Mouse (Mus musculus) neural tube, embryonic 15.5 days (tissue): Measurements from ENCODE around the gene Rdh16. TPM values are rescaled to one million over a fixed set of nuclear protein-coding genes. Genes with fewer than 3 reads are reported as not detected.
"Not testable (repeated sequence)": the region's sequence is repeated elsewhere in the genome, so short reads cannot be mapped to it uniquely, and the experiment has no call there.

ENCODE experiments used
- ATAC-seq: fragments of 200-750 bp; cut with Nextera tagmentation; 2 replicates; pipeline ENCODE4 v1.8.0; 2017; ENCODE audit warnings: mild to moderate bottlenecking, moderate TSS enrichment, moderate library complexity; ENCODE audit not compliant: low FRiP score
- H3K27ac ChIP-seq: fragments of 300-500 bp; sonication (generic); replicated peaks from 2 replicates; pipeline ENCODE4 v1.5.1; 2015; ENCODE audit warnings: mild to moderate bottlenecking, inconsistent platforms
- H3K27me3 ChIP-seq: fragments of 300-500 bp; sonication (generic); replicated peaks from 2 replicates; pipeline ENCODE4 v1.6.1; 2015; ENCODE audit warnings: inconsistent platforms
- H3K36me3 ChIP-seq: fragments of 300-500 bp; sonication (generic); 2 replicates; pipeline ENCODE4 v1.6.1; 2015; ENCODE audit warnings: inconsistent platforms
- H3K4me1 ChIP-seq: fragments of 300-500 bp; sonication (generic); 2 replicates; pipeline ENCODE4 v1.6.1; 2015; ENCODE audit warnings: inconsistent platforms
- H3K4me2 ChIP-seq: fragments of 300-500 bp; sonication (generic); 2 replicates; pipeline ENCODE4 v1.6.1; 2015; ENCODE audit warnings: inconsistent platforms, mild to moderate bottlenecking, moderate library complexity
- H3K4me3 ChIP-seq: fragments of 300-500 bp; sonication (generic); replicated peaks from 2 replicates; pipeline ENCODE4 v1.5.1; 2015; ENCODE audit warnings: mild to moderate bottlenecking, inconsistent platforms
- H3K9ac ChIP-seq: fragments of 300-500 bp; sonication (generic); replicated peaks from 2 replicates; pipeline ENCODE4 v1.6.1; 2015; ENCODE audit warnings: mild to moderate bottlenecking, inconsistent platforms
- H3K9me3 ChIP-seq: fragments of 300-500 bp; sonication (generic); replicated peaks from 2 replicates; pipeline ENCODE4 v1.6.1; 2016; ENCODE audit warnings: inconsistent platforms
- WGBS: fragments of 180-500 bp; shearing (Covaris S2); methylation state at CpG from one replicate; pipeline ENCODE4 v1.1.7; 2015; ENCODE audit warnings: mixed read lengths; 5-methylcytosine and 5-hydroxymethylcytosine counted together
- polyA plus RNA-seq: library from polyadenylated mRNA; unstranded; fragments of >200 nt; fragmentation: Nextera tagmentation; extraction: Ambion mirVana; gene quantifications from 2 replicates; pipeline ENCODE4 v1.2.1, GENCODE M21; 2015

Gene Rdh16
- polyA plus RNA-seq, 1 experiment from 2014 or later = 0.09 TPM

GRCm38 (mm10) chr10:127881041-127881440 is 80.1 kb downstream of the Rdh16 start:
- no peaks in the 10 kb centered on the region for H3K9me3 ChIP-seq
- no peak for ATAC-seq
- H3K27ac ChIP-seq = no peak overlapping the region
- no peaks in the 10 kb centered on the region for H3K4me1 ChIP-seq
- no peak overlapping the region for H3K9ac ChIP-seq
- no peaks in the 10 kb centered on the region for H3K36me3 ChIP-seq
- H3K27me3 ChIP-seq = no peaks in the 10 kb centered on the region
- H3K4me3 ChIP-seq = no peak overlapping the region
- H3K4me2 ChIP-seq = no peak overlapping the region
- WGBS = 81% methylated on average over 4 of the region's 4 CpGs

- 62% methylated on average over 1 of the region's 1 CpGs for WGBS
- no peak overlapping the region for H3K27ac ChIP-seq
- no peaks in the 10 kb centered on the region for H3K27me3 ChIP-seq
- no peaks in the 10 kb centered on the region for H3K36me3 ChIP-seq
- H3K4me1 ChIP-seq = peaks cover 8% of the 10 kb centered on the region
- H3K4me3 ChIP-seq = no peak overlapping the region
- no peaks in the 10 kb centered on the region for H3K9me3 ChIP-seq
- H3K4me2 ChIP-seq = no peak overlapping the region
- H3K9ac ChIP-seq = no peak overlapping the region
- ATAC-seq = no peak
Observed at GRCm38 (mm10) chr10:127886551-127886950, 85.6 kb downstream of the Rdh16 start.

GRCm38 (mm10) chr10:127886971-127887370 is 86.0 kb downstream of the Rdh16 start:
- Histone ChIP-seq H3K9me3 (no peaks in the 10 kb centered on the region), H3K36me3 (no peaks in the 10 kb centered on the region), H3K27ac (no peak overlapping the region), H3K4me2 (no peak overlapping the region), H3K4me3 (no peak overlapping the region), H3K9ac (no peak overlapping the region), H3K4me1 (peaks cover 8% of the 10 kb centered on the region), H3K27me3 (no peaks in the 10 kb centered on the region)
- ATAC-seq = no peak
- 83% methylated on average over 4 of the region's 4 CpGs for WGBS

GRCm38 (mm10) chr10:127888605-127889004 is 87.7 kb downstream of the Rdh16 start, which contains the start of gene Rdh7:
Gene Rdh7, minus strand, starts transcription at chr10:127888817.
- Histone ChIP-seq H3K27me3 (no peaks in the 10 kb centered on the region), H3K4me2 (no peak within 1 kb of the TSS), H3K4me1 (peaks cover 8% of the 10 kb centered on the region), H3K9ac (no peak within 1 kb of the TSS), H3K36me3 (no peaks in the 10 kb centered on the region), H3K4me3 (no peak within 1 kb of the TSS), H3K27ac (no peak within 1 kb of the TSS), H3K9me3 (no peaks in the 10 kb centered on the region)
- ATAC-seq = no peak

- H3K4me1 ChIP-seq = peaks cover 8% of the 10 kb centered on the region
- H3K9ac ChIP-seq = no peak overlapping the region
- no peak overlapping the region for H3K4me3 ChIP-seq
- no peak overlapping the region for H3K4me2 ChIP-seq
- no peak overlapping the region for H3K27ac ChIP-seq
- WGBS = 93% methylated on average over 1 of the region's 1 CpGs
- no peaks in the 10 kb centered on the region for H3K9me3 ChIP-seq
- H3K36me3 ChIP-seq = no peaks in the 10 kb centered on the region
- ATAC-seq = no peak
- H3K27me3 ChIP-seq = no peaks in the 10 kb centered on the region
Observed at GRCm38 (mm10) chr10:127891481-127891880, 90.5 kb downstream of the Rdh16 start.

- not testable (repeated sequence) for H3K9ac ChIP-seq, H3K4me2 ChIP-seq, H3K27ac ChIP-seq, ATAC-seq, H3K27me3 ChIP-seq, H3K9me3 ChIP-seq, H3K36me3 ChIP-seq, H3K4me3 ChIP-seq, H3K4me1 ChIP-seq
- WGBS = 71% methylated on average over 5 of the region's 5 CpGs
Observed at GRCm38 (mm10) chr10:127893163-127894022, 92.4 kb downstream of the Rdh16 start.

Other genes starting within 250 kb of the Rdh16 start
- 102 and 108 TPM in 2 replicates for gene Lrp1, start 180.0 kb upstream of the Rdh16 start, polyA plus RNA-seq
- gene Stat6, start 158.2 kb upstream of the Rdh16 start, polyA plus RNA-seq = 5.0 and 11.5 TPM in 2 replicates
- 3.4 and 4.7 TPM in 2 replicates for gene Nemp1, start 134.3 kb upstream of the Rdh16 start, polyA plus RNA-seq
- 2.5 and 4.8 TPM in 2 replicates for gene Nab2, start 132.6 kb upstream of the Rdh16 start, polyA plus RNA-seq
- gene Myo1a, start 96.0 kb upstream of the Rdh16 start, polyA plus RNA-seq = 1.2 and 2.1 TPM in 2 replicates
- gene Tac2, start 76.7 kb upstream of the Rdh16 start, polyA plus RNA-seq = 0.56 and 0.75 TPM in 2 replicates
- 2.4 and 2.8 TPM in 2 replicates for gene Zbtb39, start 61.6 kb upstream of the Rdh16 start, polyA plus RNA-seq
- gene Gpr182, start 49.4 kb upstream of the Rdh16 start, polyA plus RNA-seq = 0.90 and 1.3 TPM in 2 replicates
- gene Rdh1, start 41.4 kb upstream of the Rdh16 start, polyA plus RNA-seq = not detected in 2 replicates
- not detected in 2 replicates for gene Rdh16f1, start 41.4 kb upstream of the Rdh16 start, polyA plus RNA-seq
- 0.09 and 0.27 TPM in 2 replicates for gene Rdh9, start 24.8 kb upstream of the Rdh16 start, polyA plus RNA-seq
- not detected in 2 replicates for gene Rdh19, start 48.8 kb downstream of the Rdh16 start, polyA plus RNA-seq
- gene Rdh16f2, start 65.3 kb downstream of the Rdh16 start, polyA plus RNA-seq = not detected in 2 replicates
- not detected in 2 replicates for gene Rdh7, start 87.7 kb downstream of the Rdh16 start, polyA plus RNA-seq
- 0.06 TPM in 1 of 2 replicates, not detected in the other for gene Sdr9c7, start 97.4 kb downstream of the Rdh16 start, polyA plus RNA-seq
- not detected in 2 replicates for gene Hsd17b6, start 206.5 kb downstream of the Rdh16 start, polyA plus RNA-seq
- gene Prim1, start 214.0 kb downstream of the Rdh16 start, polyA plus RNA-seq = 33.7 and 45.5 TPM in 2 replicates
- gene Naca, start 234.4 kb downstream of the Rdh16 start, polyA plus RNA-seq = 484 and 547 TPM in 2 replicates